Mouse (Mus musculus): ENCODE results near the gene Tpx2. TPM values are rescaled to one million over a fixed set of nuclear protein-coding genes. Genes with fewer than 3 reads are reported as not detected.

Tpx2 gene
- polyA plus RNA-seq, 1 experiment from 2014 or later = 95.3 TPM

GRCm38 (mm10) chr2:152824438-152825167, 23.2 kb upstream of the Tpx2 start:
- Histone ChIP-seq H3K27ac (ENCODE audit: low read length) (no peak overlapping the region), H3K4me3 (ENCODE audit: low read depth, low read length) (no peak overlapping the region), H3K4me2 (replicated peaks; ENCODE audit: low read depth, low read length) (no peak overlapping the region), H3K9ac (replicated peaks; ENCODE audit: low read depth, low read length) (no peak overlapping the region), H3K9me3 (ENCODE audit: control insufficient read depth, low read depth, low read length) (no peaks in the 10 kb centered on the region), H3K27me3 (ENCODE audit: control insufficient read depth, insufficient read depth, low read length) (no peaks in the 10 kb centered on the region), H3K4me1 (ENCODE audit: control insufficient read depth, insufficient read depth, low read length) (peaks cover 52% of the 10 kb centered on the region), H3K36me3 (ENCODE audit: control insufficient read depth, insufficient read depth, low read length) (peaks cover 6% of the 10 kb centered on the region; the same call in 1 of the 2 replicates)
- ATAC-seq (ENCODE audit: insufficient number of reproducible peaks, insufficient read depth, low FRiP score, low read depth) = no peak
- 80% methylated on average over 3 of the region's 3 CpGs for WGBS

- H3K36me3 ChIP-seq (ENCODE audit: control insufficient read depth, insufficient read depth, low read length) = peaks cover 3% of the 10 kb centered on the region; the same call in 1 of the 2 replicates
- no peak overlapping the region for H3K4me3 ChIP-seq (ENCODE audit: low read depth, low read length)
- ATAC-seq (ENCODE audit: insufficient number of reproducible peaks, insufficient read depth, low FRiP score, low read depth) = no peak
- peaks cover 50% of the 10 kb centered on the region for H3K4me1 ChIP-seq (ENCODE audit: control insufficient read depth, insufficient read depth, low read length)
- no peaks in the 10 kb centered on the region for H3K27me3 ChIP-seq (ENCODE audit: control insufficient read depth, insufficient read depth, low read length)
- H3K4me2 ChIP-seq (replicated peaks; ENCODE audit: low read depth, low read length) = no peak overlapping the region
- H3K27ac ChIP-seq (ENCODE audit: low read length) = no peak overlapping the region
- no peak overlapping the region for H3K9ac ChIP-seq (replicated peaks; ENCODE audit: low read depth, low read length)
- WGBS = 68% methylated on average over 4 of the region's 4 CpGs
- H3K9me3 ChIP-seq (ENCODE audit: control insufficient read depth, low read depth, low read length) = no peaks in the 10 kb centered on the region
These were observed 22.5 kb upstream of the Tpx2 start for GRCm38 (mm10) chr2:152825168-152825697.

GRCm38 (mm10) chr2:152825713-152826112, 22.1 kb upstream of the Tpx2 start:
- peaks cover 3% of the 10 kb centered on the region; the same call in 1 of the 2 replicates for H3K36me3 ChIP-seq (ENCODE audit: control insufficient read depth, insufficient read depth, low read length)
- no peak overlapping the region for H3K4me2 ChIP-seq (replicated peaks; ENCODE audit: low read depth, low read length)
- ATAC-seq (ENCODE audit: insufficient number of reproducible peaks, insufficient read depth, low FRiP score, low read depth) = no peak
- no peak overlapping the region for H3K9ac ChIP-seq (replicated peaks; ENCODE audit: low read depth, low read length)
- no peak overlapping the region for H3K4me3 ChIP-seq (ENCODE audit: low read depth, low read length)
- H3K27me3 ChIP-seq (ENCODE audit: control insufficient read depth, insufficient read depth, low read length) = no peaks in the 10 kb centered on the region
- H3K4me1 ChIP-seq (ENCODE audit: control insufficient read depth, insufficient read depth, low read length) = peaks cover 50% of the 10 kb centered on the region
- H3K9me3 ChIP-seq (ENCODE audit: control insufficient read depth, low read depth, low read length) = no peaks in the 10 kb centered on the region
- 79% methylated on average over 2 of the region's 2 CpGs for whole genome bisulfite sequencing
- no peak overlapping the region for H3K27ac ChIP-seq (ENCODE audit: low read length)

- ATAC-seq (ENCODE audit: insufficient number of reproducible peaks, insufficient read depth, low FRiP score, low read depth) = no peak
- Histone ChIP-seq H3K9me3 (ENCODE audit: control insufficient read depth, low read depth, low read length) (no peaks in the 10 kb centered on the region), H3K9ac (replicated peaks; ENCODE audit: low read depth, low read length) (no peak overlapping the region), H3K36me3 (ENCODE audit: control insufficient read depth, insufficient read depth, low read length) (peaks cover 3% of the 10 kb centered on the region; the same call in 1 of the 2 replicates), H3K4me2 (replicated peaks; ENCODE audit: low read depth, low read length) (no peak overlapping the region), H3K27ac (ENCODE audit: low read length) (no peak overlapping the region), H3K27me3 (ENCODE audit: control insufficient read depth, insufficient read depth, low read length) (no peaks in the 10 kb centered on the region), H3K4me1 (ENCODE audit: control insufficient read depth, insufficient read depth, low read length) (peaks cover 43% of the 10 kb centered on the region), H3K4me3 (ENCODE audit: low read depth, low read length) (no peak overlapping the region)
- WGBS = 81% methylated on average over 3 of the region's 3 CpGs
These were observed 21.3 kb upstream of the Tpx2 start for GRCm38 (mm10) chr2:152826481-152826880.

GRCm38 (mm10) chr2:152827321-152828010, 20.3 kb upstream of the Tpx2 start:
- H3K27me3 ChIP-seq (ENCODE audit: control insufficient read depth, insufficient read depth, low read length) = no peaks in the 10 kb centered on the region
- H3K9me3 ChIP-seq (ENCODE audit: control insufficient read depth, low read depth, low read length) = no peaks in the 10 kb centered on the region
- H3K27ac ChIP-seq (ENCODE audit: low read length) = peak overlapping the region; percentile 52; the same call in 1 of the 2 replicates
- peaks cover 3% of the 10 kb centered on the region; the same call in 1 of the 2 replicates for H3K36me3 ChIP-seq (ENCODE audit: control insufficient read depth, insufficient read depth, low read length)
- H3K4me2 ChIP-seq (replicated peaks; ENCODE audit: low read depth, low read length) = peak overlapping the region; percentile 74
- H3K4me3 ChIP-seq (ENCODE audit: low read depth, low read length) = peak overlapping the region; percentile 71
- 61% methylated on average over 8 of the region's 8 CpGs for WGBS
- H3K9ac ChIP-seq (replicated peaks; ENCODE audit: low read depth, low read length) = no peak overlapping the region
- ATAC-seq (ENCODE audit: insufficient number of reproducible peaks, insufficient read depth, low FRiP score, low read depth) = no peak
- peaks cover 42% of the 10 kb centered on the region for H3K4me1 ChIP-seq (ENCODE audit: control insufficient read depth, insufficient read depth, low read length)

GRCm38 (mm10) chr2:152828011-152828370, 19.8 kb upstream of the Tpx2 start:
- H3K27me3 ChIP-seq (ENCODE audit: control insufficient read depth, insufficient read depth, low read length) = no peaks in the 10 kb centered on the region
- ATAC-seq (ENCODE audit: insufficient number of reproducible peaks, insufficient read depth, low FRiP score, low read depth) = no peak
- H3K36me3 ChIP-seq (ENCODE audit: control insufficient read depth, insufficient read depth, low read length) = peaks cover 3% of the 10 kb centered on the region; the same call in 1 of the 2 replicates
- WGBS = 45% methylated on average over 4 of the region's 4 CpGs
- peak overlapping the region; percentile 52 for H3K27ac ChIP-seq (ENCODE audit: low read length)
- H3K4me1 ChIP-seq (ENCODE audit: control insufficient read depth, insufficient read depth, low read length) = peaks cover 42% of the 10 kb centered on the region
- 0 out of 2 replicates have a peak overlapping the region, but pooled peaks have one; percentile 7 for H3K9ac ChIP-seq (replicated peaks; ENCODE audit: low read depth, low read length)
- H3K4me2 ChIP-seq (replicated peaks; ENCODE audit: low read depth, low read length) = peak overlapping the region; percentile 74
- H3K4me3 ChIP-seq (ENCODE audit: low read depth, low read length) = peak overlapping the region; percentile 71
- no peaks in the 10 kb centered on the region for H3K9me3 ChIP-seq (ENCODE audit: control insufficient read depth, low read depth, low read length)

GRCm38 (mm10) chr2:152828532-152828931, 19.2 kb upstream of the Tpx2 start:
- peak overlapping the region; percentile 71 for H3K4me3 ChIP-seq (ENCODE audit: low read depth, low read length)
- WGBS = 45% methylated on average over 1 of the region's 1 CpGs
- H3K9ac ChIP-seq (replicated peaks; ENCODE audit: low read depth, low read length) = peak overlapping the region; percentile 7; the same call in 1 of the 2 replicates
- H3K4me2 ChIP-seq (replicated peaks; ENCODE audit: low read depth, low read length) = peak overlapping the region; percentile 74
- H3K9me3 ChIP-seq (ENCODE audit: control insufficient read depth, low read depth, low read length) = no peaks in the 10 kb centered on the region
- peaks cover 42% of the 10 kb centered on the region for H3K4me1 ChIP-seq (ENCODE audit: control insufficient read depth, insufficient read depth, low read length)
- peak overlapping the region; percentile 52 for H3K27ac ChIP-seq (ENCODE audit: low read length)
- H3K36me3 ChIP-seq (ENCODE audit: control insufficient read depth, insufficient read depth, low read length) = peaks cover 3% of the 10 kb centered on the region; the same call in 1 of the 2 replicates
- ATAC-seq (ENCODE audit: insufficient number of reproducible peaks, insufficient read depth, low FRiP score, low read depth) = no peak
- no peaks in the 10 kb centered on the region for H3K27me3 ChIP-seq (ENCODE audit: control insufficient read depth, insufficient read depth, low read length)

- 70% methylated on average over 23 of the region's 23 CpGs for WGBS
- Histone ChIP-seq H3K4me3 (ENCODE audit: low read depth, low read length) (peak overlapping the region; percentile 71), H3K4me1 (ENCODE audit: control insufficient read depth, insufficient read depth, low read length) (peaks cover 42% of the 10 kb centered on the region), H3K4me2 (replicated peaks; ENCODE audit: low read depth, low read length) (peak overlapping the region; percentile 74), H3K9ac (replicated peaks; ENCODE audit: low read depth, low read length) (peak overlapping the region; percentile 87; the same call in 1 of the 2 replicates), H3K27me3 (ENCODE audit: control insufficient read depth, insufficient read depth, low read length) (no peaks in the 10 kb centered on the region), H3K9me3 (ENCODE audit: control insufficient read depth, low read depth, low read length) (no peaks in the 10 kb centered on the region), H3K27ac (ENCODE audit: low read length) (no peak overlapping the region), H3K36me3 (ENCODE audit: control insufficient read depth, insufficient read depth, low read length) (no peaks in the 10 kb centered on the region; the same call in 1 of the 2 replicates)
- no peak for ATAC-seq (ENCODE audit: insufficient number of reproducible peaks, insufficient read depth, low FRiP score, low read depth)
These were observed 18.3 kb upstream of the Tpx2 start for GRCm38 (mm10) chr2:152829367-152829881.
